Mouse (Mus musculus): ENCODE data around the gene Pth2r. TPM values are rescaled to one million over a fixed set of nuclear protein-coding genes. Genes with fewer than 3 reads are reported as not detected.

Pth2r gene
- total and polyA plus RNA-seq, 3 experiments = not detected

DNA sequence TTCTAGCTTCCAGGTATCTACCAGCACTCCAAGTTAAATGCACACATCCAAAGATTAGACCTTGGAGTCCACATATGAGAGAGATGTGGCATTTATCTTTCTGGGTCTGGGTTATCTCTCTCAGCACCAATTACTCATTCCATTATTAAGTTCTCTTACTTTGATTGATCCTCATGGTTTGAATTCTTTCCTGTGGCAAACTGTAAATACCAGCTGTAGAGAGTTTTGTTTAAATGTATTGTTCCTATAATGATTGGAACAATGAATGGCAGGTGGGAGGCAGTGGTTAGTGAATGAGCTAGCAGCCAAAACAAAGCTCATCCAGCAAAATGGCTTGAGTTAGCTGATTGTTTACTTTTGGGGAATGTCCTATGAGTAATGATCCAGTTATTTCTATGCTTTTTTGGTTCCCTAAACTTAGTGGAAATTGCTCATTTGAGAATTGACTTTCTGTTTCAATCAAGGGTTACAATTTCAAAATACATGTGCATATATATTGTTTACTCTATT is 140.7 kb downstream of the Pth2r start:
- Histone ChIP-seq H3K4me1 (ENCODE audit: control insufficient read depth in 1 of 2, insufficient read depth in 2 of 2, low read length in 2 of 2) (no peaks in the 10 kb centered on the region), H3K27me3 (ENCODE audit: control insufficient read depth in 1 of 2, insufficient read depth in 2 of 2, low read length in 2 of 2) (no peaks in the 10 kb centered on the region), H3K9me3 (replicated peaks; ENCODE audit: insufficient read depth, low read length) (no peaks in the 10 kb centered on the region), H3K36me3 (ENCODE audit: control insufficient read depth in 1 of 2, insufficient read depth in 2 of 2, low read length in 2 of 2) (no peaks in the 10 kb centered on the region), H3K4me3 (ENCODE audit: control insufficient read depth in 1 of 2, insufficient read depth in 1 of 2, low read depth in 2 of 2, low read length in 2 of 2) (no peak overlapping the region), H3K9ac (ENCODE audit: control insufficient read depth, low read depth, low read length, poor library complexity, severe bottlenecking) (no peak overlapping the region), H3K27ac (ENCODE audit: control insufficient read depth, low read depth, low read length) (no peak overlapping the region), H3K79me2 (ENCODE audit: control insufficient read depth, insufficient read depth, low read length, poor library complexity) (no peaks in the 10 kb centered on the region)
- DNase-seq (ENCODE audit: low read depth, low spot score) = no peak
- TF ChIP-seq USF2 (IDR thresholded peaks at IDR 0.05; ENCODE audit: borderline replicate concordance in 1 of 2, insufficient read depth in 1 of 2, low read depth in 1 of 2, low read length in 2 of 2) (no peak), ETS1 (IDR thresholded peaks at IDR 0.05; ENCODE audit: low read depth, low read length) (no peak), TAL1 (IDR thresholded peaks at IDR 0.05; ENCODE audit: low read length) (no peak), MYC (IDR thresholded peaks at IDR 0.05; ENCODE audit: low read depth, low read length) (no peak), ZNF384 (IDR thresholded peaks at IDR 0.05; ENCODE audit: low read depth, low read length) (no peak), UBTF (IDR thresholded peaks at IDR 0.05; ENCODE audit: borderline replicate concordance, insufficient read depth, low read depth, low read length) (no peak)

Other genes starting within 250 kb of the Pth2r start
- gene Akr1cl, start 249.3 kb upstream of the Pth2r start, total RNA-seq (2012; rRNA removed) = not detected in 2 replicates
- not detected for gene Akr1cl, start 249.3 kb upstream of the Pth2r start, polyA plus RNA-seq (2012; ENCODE audit: insufficient read depth in 1 of 2, insufficient read length in 2 of 2, low read depth in 1 of 2, low replicate concordance in 2 of 2, missing spikeins in 1 of 2)
- gene Cryge, start 230.9 kb upstream of the Pth2r start, total RNA-seq (2012; rRNA removed) = not detected in 2 replicates
- not detected for gene Cryge, start 230.9 kb upstream of the Pth2r start, polyA plus RNA-seq (2012; ENCODE audit: insufficient read depth in 1 of 2, insufficient read length in 2 of 2, low read depth in 1 of 2, low replicate concordance in 2 of 2, missing spikeins in 1 of 2)
- not detected in 2 replicates for gene Crygd, start 218.6 kb upstream of the Pth2r start, total RNA-seq (2012; rRNA removed)
- not detected for gene Crygd, start 218.6 kb upstream of the Pth2r start, polyA plus RNA-seq (2012; ENCODE audit: insufficient read depth in 1 of 2, insufficient read length in 2 of 2, low read depth in 1 of 2, low replicate concordance in 2 of 2, missing spikeins in 1 of 2)
- gene Crygc, start 208.4 kb upstream of the Pth2r start, total RNA-seq (2012; rRNA removed) = not detected in 2 replicates
- gene Crygc, start 208.4 kb upstream of the Pth2r start, polyA plus RNA-seq (2012; ENCODE audit: insufficient read depth in 1 of 2, insufficient read length in 2 of 2, low read depth in 1 of 2, low replicate concordance in 2 of 2, missing spikeins in 1 of 2) = not detected
- gene Crygb, start 199.8 kb upstream of the Pth2r start, total RNA-seq (2012; rRNA removed) = not detected in 2 replicates
- gene Crygb, start 199.8 kb upstream of the Pth2r start, polyA plus RNA-seq (2012; ENCODE audit: insufficient read depth in 1 of 2, insufficient read length in 2 of 2, low read depth in 1 of 2, low replicate concordance in 2 of 2, missing spikeins in 1 of 2) = not detected
- not detected in 2 replicates for gene Cryga, start 178.7 kb upstream of the Pth2r start, total RNA-seq (2012; rRNA removed)
- gene Cryga, start 178.7 kb upstream of the Pth2r start, polyA plus RNA-seq (2012; ENCODE audit: insufficient read depth in 1 of 2, insufficient read length in 2 of 2, low read depth in 1 of 2, low replicate concordance in 2 of 2, missing spikeins in 1 of 2) = not detected
- gene Gm28845, start 162.5 kb upstream of the Pth2r start, total RNA-seq (2012; rRNA removed) = not detected in 2 replicates
- not detected for gene Gm28845, start 162.5 kb upstream of the Pth2r start, polyA plus RNA-seq (2012; ENCODE audit: insufficient read depth in 1 of 2, insufficient read length in 2 of 2, low read depth in 1 of 2, low replicate concordance in 2 of 2, missing spikeins in 1 of 2)
- not detected in 2 replicates for gene D630023F18Rik, start 158.8 kb upstream of the Pth2r start, total RNA-seq (2012; rRNA removed)
- not detected for gene D630023F18Rik, start 158.8 kb upstream of the Pth2r start, polyA plus RNA-seq (2012; ENCODE audit: insufficient read depth in 1 of 2, insufficient read length in 2 of 2, low read depth in 1 of 2, low replicate concordance in 2 of 2, missing spikeins in 1 of 2)
- gene Idh1, start 95.6 kb upstream of the Pth2r start, total RNA-seq (2012; rRNA removed) = 19.3 and 26.8 TPM in 2 replicates
- gene Idh1, start 95.6 kb upstream of the Pth2r start, polyA plus RNA-seq (2012; ENCODE audit: insufficient read depth in 1 of 2, insufficient read length in 2 of 2, low read depth in 1 of 2, low replicate concordance in 2 of 2, missing spikeins in 1 of 2) = 10 to 100 TPM in 1 of 2 experiments, not detected in 1; 26.7 TPM
- gene Pikfyve, start 95.4 kb upstream of the Pth2r start, total RNA-seq (2012; rRNA removed) = 13.3 and 14.7 TPM in 2 replicates
- 10 to 100 TPM in 1 of 2 experiments, not detected in 1; 11.5 TPM for gene Pikfyve, start 95.4 kb upstream of the Pth2r start, polyA plus RNA-seq (2012; ENCODE audit: insufficient read depth in 1 of 2, insufficient read length in 2 of 2, low read depth in 1 of 2, low replicate concordance in 2 of 2, missing spikeins in 1 of 2)